Mouse (Mus musculus): ENCODE results near the gene Dennd1c. TPM values are rescaled to one million over a fixed set of nuclear protein-coding genes. Genes with fewer than 3 reads are reported as not detected.

Dennd1c gene
- total RNA-seq, 1 experiment: 0.45 TPM

- no peak for DNase-seq (ENCODE audit: low read depth, low spot score)
- peaks cover 0 to 7% of the 10 kb centered on the region in 2 experiments; a peak in 2 of 4 replicates for H3K4me1 ChIP-seq (ENCODE audit: control insufficient read depth in 2 of 2, insufficient read depth in 2 of 2, low read length in 2 of 2, poor library complexity in 1 of 2)
- no peaks in the 10 kb centered on the region for H3K9me3 ChIP-seq (ENCODE audit: control insufficient read depth, insufficient read depth, low read depth, low read length)
- in situ Hi-C loops (cut with MboI; ENCODE audit: low sequenced_read_pairs in 2 of 2, unreplicated experiment in 2 of 2): no loop called here
- H3K4me3 ChIP-seq (ENCODE audit: insufficient read depth in 1 of 2, low read depth in 1 of 2, low read length in 2 of 2, poor library complexity in 1 of 2, severe bottlenecking in 1 of 2): no peak overlapping the region
- no peak overlapping the region for H3K27ac ChIP-seq (ENCODE audit: insufficient read depth, low read depth, low read length, poor library complexity, severe bottlenecking)
- no peak for TF ChIP-seq ZC3H11A (IDR thresholded peaks at IDR 0.05; ENCODE audit: borderline replicate concordance, low read depth, low read length)
- TF ChIP-seq HCFC1 (IDR thresholded peaks at IDR 0.05; ENCODE audit: borderline replicate concordance, insufficient read depth, low read length): no peak
- no peak for TF ChIP-seq MAFK (IDR thresholded peaks at IDR 0.05; ENCODE audit: insufficient read depth, low read depth, low read length)
- no peak for TF ChIP-seq CHD2 (IDR thresholded peaks at IDR 0.05; ENCODE audit: low read depth, low read length)
- TF ChIP-seq ZNF384 (IDR thresholded peaks at IDR 0.05; ENCODE audit: low read depth, low read length): no peak
- H3K9ac ChIP-seq (ENCODE audit: insufficient read depth, low read depth, low read length, poor library complexity, severe bottlenecking): no peak overlapping the region
- no peaks in the 10 kb centered on the region for H3K36me3 ChIP-seq (ENCODE audit: control insufficient read depth, insufficient read depth, low read length, poor library complexity, severe bottlenecking)
Measured at GRCm38 (mm10) chr17:57121856-57122255, 43.5 kb upstream of the Dennd1c start.

- Histone ChIP-seq H3K4me3 (ENCODE audit: insufficient read depth in 1 of 2, low read depth in 1 of 2, low read length in 2 of 2, poor library complexity in 1 of 2, severe bottlenecking in 1 of 2) (no peak overlapping the region; a peak in 2 of 4 replicates), H3K36me3 (ENCODE audit: control insufficient read depth, insufficient read depth, low read length, poor library complexity, severe bottlenecking) (no peaks in the 10 kb centered on the region), H3K27ac (ENCODE audit: insufficient read depth, low read depth, low read length, poor library complexity, severe bottlenecking) (no peak overlapping the region), H3K9me3 (ENCODE audit: control insufficient read depth, insufficient read depth, low read depth, low read length) (no peaks in the 10 kb centered on the region), H3K4me1 (ENCODE audit: control insufficient read depth in 2 of 2, insufficient read depth in 2 of 2, low read length in 2 of 2, poor library complexity in 1 of 2) (peaks cover 0 to 3% of the 10 kb centered on the region in 2 experiments; a peak in 2 of 4 replicates), H3K9ac (ENCODE audit: insufficient read depth, low read depth, low read length, poor library complexity, severe bottlenecking) (no peak overlapping the region)
- in situ Hi-C loops (cut with MboI; ENCODE audit: low sequenced_read_pairs in 2 of 2, unreplicated experiment in 2 of 2): no loop called here
- DNase-seq (ENCODE audit: low read depth, low spot score): peak; percentile 83
- TF ChIP-seq CHD2 (IDR thresholded peaks at IDR 0.05; ENCODE audit: low read depth, low read length): no peak
- peak; percentile 98 for TF ChIP-seq ZNF384 (IDR thresholded peaks at IDR 0.05; ENCODE audit: low read depth, low read length)
Measured at GRCm38 (mm10) chr17:57118524-57119349, 40.4 kb upstream of the Dennd1c start.

GRCm38 (mm10) chr17:57116801-57117200 lies 38.5 kb upstream of the Dennd1c start:
- Histone ChIP-seq H3K4me1 (ENCODE audit: control insufficient read depth in 2 of 2, insufficient read depth in 2 of 2, low read length in 2 of 2, poor library complexity in 1 of 2) (peaks cover 0 to 3% of the 10 kb centered on the region in 2 experiments; a peak in 2 of 4 replicates), H3K9ac (ENCODE audit: insufficient read depth, low read depth, low read length, poor library complexity, severe bottlenecking) (no peak overlapping the region), H3K27ac (ENCODE audit: insufficient read depth, low read depth, low read length, poor library complexity, severe bottlenecking) (no peak overlapping the region), H3K9me3 (ENCODE audit: control insufficient read depth, insufficient read depth, low read depth, low read length) (no peaks in the 10 kb centered on the region), H3K4me3 (ENCODE audit: insufficient read depth in 1 of 2, low read depth in 1 of 2, low read length in 2 of 2, poor library complexity in 1 of 2, severe bottlenecking in 1 of 2) (no peak overlapping the region), H3K36me3 (ENCODE audit: control insufficient read depth, insufficient read depth, low read length, poor library complexity, severe bottlenecking) (no peaks in the 10 kb centered on the region)
- in situ Hi-C loops (cut with MboI; ENCODE audit: low sequenced_read_pairs in 2 of 2, unreplicated experiment in 2 of 2): no loop called here
- DNase-seq (ENCODE audit: low read depth, low spot score): no peak
- no peak for TF ChIP-seq ZC3H11A (IDR thresholded peaks at IDR 0.05; ENCODE audit: borderline replicate concordance, low read depth, low read length)
- TF ChIP-seq HCFC1 (IDR thresholded peaks at IDR 0.05; ENCODE audit: borderline replicate concordance, insufficient read depth, low read length): no peak
- no peak for TF ChIP-seq ZNF384 (IDR thresholded peaks at IDR 0.05; ENCODE audit: low read depth, low read length)
- TF ChIP-seq MAFK (IDR thresholded peaks at IDR 0.05; ENCODE audit: insufficient read depth, low read depth, low read length): no peak
- no peak for TF ChIP-seq CHD2 (IDR thresholded peaks at IDR 0.05; ENCODE audit: low read depth, low read length)

- no peak for TF ChIP-seq ZNF384 (IDR thresholded peaks at IDR 0.05; ENCODE audit: low read depth, low read length)
- TF ChIP-seq CHD2 (IDR thresholded peaks at IDR 0.05; ENCODE audit: low read depth, low read length): no peak
- no peak for TF ChIP-seq HCFC1 (IDR thresholded peaks at IDR 0.05; ENCODE audit: borderline replicate concordance, insufficient read depth, low read length)
- TF ChIP-seq MAFK (IDR thresholded peaks at IDR 0.05; ENCODE audit: insufficient read depth, low read depth, low read length): no peak
- TF ChIP-seq ZC3H11A (IDR thresholded peaks at IDR 0.05; ENCODE audit: borderline replicate concordance, low read depth, low read length): no peak
- Histone ChIP-seq H3K9me3 (ENCODE audit: control insufficient read depth, insufficient read depth, low read depth, low read length) (no peaks in the 10 kb centered on the region), H3K4me1 (ENCODE audit: control insufficient read depth in 2 of 2, insufficient read depth in 2 of 2, low read length in 2 of 2, poor library complexity in 1 of 2) (peaks cover 0 to 3% of the 10 kb centered on the region in 2 experiments; a peak in 1 of 4 replicates), H3K9ac (ENCODE audit: insufficient read depth, low read depth, low read length, poor library complexity, severe bottlenecking) (no peak overlapping the region), H3K4me3 (ENCODE audit: insufficient read depth in 1 of 2, low read depth in 1 of 2, low read length in 2 of 2, poor library complexity in 1 of 2, severe bottlenecking in 1 of 2) (no peak overlapping the region), H3K36me3 (ENCODE audit: control insufficient read depth, insufficient read depth, low read length, poor library complexity, severe bottlenecking) (no peaks in the 10 kb centered on the region), H3K27ac (ENCODE audit: insufficient read depth, low read depth, low read length, poor library complexity, severe bottlenecking) (no peak overlapping the region)
- DNase-seq (ENCODE audit: low read depth, low spot score): no peak
- in situ Hi-C loops (cut with MboI; ENCODE audit: low sequenced_read_pairs in 2 of 2, unreplicated experiment in 2 of 2): no loop called here
Measured at GRCm38 (mm10) chr17:57112768-57113474, 34.6 kb upstream of the Dennd1c start.

Measured in ES-E14 (cell line).